Comparison of ENCODE assay signal across 8 mouse cellular contexts in the genomic region with DNA sequence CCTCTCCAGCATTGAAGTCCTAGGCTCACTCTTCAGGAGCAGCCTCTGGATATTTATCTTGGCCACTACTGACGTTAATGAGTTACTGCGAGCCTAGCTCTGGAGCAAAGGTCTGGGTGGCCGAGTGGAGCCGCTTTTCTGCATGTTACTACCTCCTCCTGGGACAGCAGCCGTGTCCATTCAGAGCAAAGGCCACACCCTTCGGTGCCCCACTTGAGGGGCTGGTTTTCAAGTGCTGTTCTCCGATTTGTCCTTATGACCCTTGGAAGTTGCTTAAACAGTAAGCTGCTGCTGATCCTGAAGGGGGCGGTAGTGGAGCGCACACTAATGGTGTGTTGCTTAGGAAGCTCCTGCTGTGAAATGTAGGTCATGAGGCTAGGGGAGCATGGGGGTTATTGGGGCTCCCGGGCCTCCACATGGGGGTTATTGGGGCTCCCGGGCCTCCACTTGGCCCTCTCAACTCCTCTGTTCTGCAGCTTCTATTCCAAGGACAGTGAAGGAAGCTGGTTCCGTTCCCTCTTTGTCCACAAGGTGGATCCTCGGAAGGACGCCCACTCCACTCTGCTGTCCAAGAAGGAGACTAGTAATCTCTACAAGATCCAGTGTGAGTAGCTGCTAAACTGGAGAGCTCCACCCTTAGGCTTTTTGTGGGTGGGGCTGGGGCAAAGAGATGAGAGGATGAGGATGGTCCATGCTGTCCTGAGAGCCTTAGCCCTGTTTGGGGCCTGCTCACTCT. TPM values are rescaled to one million over a fixed set of nuclear protein-coding genes. Genes with fewer than 3 reads are reported as not detected.
DNase-seq lines count a peak whose midpoint lies in the region; ATAC-seq and TF ChIP-seq lines count a peak whose summit lies in the region.
"Had no signal": no experiment of that assay in that cellular context is flagged by ENCODE, and none has a peak within 500 bp of the region (broad histone marks: within the 10 kb centered on the region; RNA-seq: fewer than 3 reads in every experiment).

No protein-coding gene starts in this region.

- H3K27ac ChIP-seq in intestine, embryonic 16.5 days (ENCODE audit: low read length) = peak overlapping the region; percentile 91
- H3K27ac ChIP-seq: embryonic facial prominence, embryonic 12.5 days had no signal

- peaks cover 14% of the 10 kb centered on the region for H3K4me1 ChIP-seq in intestine, embryonic 16.5 days (ENCODE audit: control insufficient read depth, insufficient read depth, low read length)
- H3K4me1 ChIP-seq in lung, adult 2 months (ENCODE audit: control insufficient read depth, insufficient read depth, low read length) = no peaks in the 10 kb centered on the region; the same call in 1 of the 2 replicates
- H3K4me1 ChIP-seq: embryonic facial prominence, embryonic 12.5 days had no signal

- H3K9ac ChIP-seq in intestine, embryonic 16.5 days (ENCODE audit: low read depth, low read length) = peak overlapping the region; percentile 28; the same call in 1 of the 2 replicates
- H3K9ac ChIP-seq: embryonic facial prominence, embryonic 12.5 days had no signal

- 30% methylated on average over 14 of the region's 14 CpGs for WGBS in intestine, embryonic 16.5 days
- WGBS in lung, adult 2 months = 52% methylated on average over 14 of the region's 14 CpGs

- TF ChIP-seq CTCF in lung, adult 2 months (IDR thresholded peaks at IDR 0.05; ENCODE audit: insufficient read depth, low read length) = peak; percentile 32; the same call in 1 of the 2 replicates

- no peaks in the 10 kb centered on the region for H3K27me3 ChIP-seq in intestine, embryonic 16.5 days (replicated peaks; ENCODE audit: control insufficient read depth, insufficient read depth, low read length)
- H3K27me3 ChIP-seq: embryonic facial prominence, embryonic 12.5 days had no signal

- H3K4me2 ChIP-seq in intestine, embryonic 16.5 days (ENCODE audit: low read depth, low read length) = 0 out of 2 replicates have a peak overlapping the region, but pooled peaks have one; percentile 34
- H3K4me2 ChIP-seq: embryonic facial prominence, embryonic 12.5 days had no signal

- TF ChIP-seq POLR2A in lung, adult 2 months (IDR thresholded peaks at IDR 0.05; ENCODE audit: borderline replicate concordance, extremely low read depth, low read depth, low read length) = no peak

- H3K4me3 ChIP-seq in intestine, embryonic 16.5 days (ENCODE audit: low read length) = peak overlapping the region; percentile 25
- H3K4me3 ChIP-seq in lung, adult 2 months (replicated peaks; ENCODE audit: extremely low read depth, low read depth, low read length) = no peak overlapping the region
- H3K4me3 ChIP-seq: embryonic facial prominence, embryonic 12.5 days had no signal

- H3K36me3 ChIP-seq in intestine, embryonic 16.5 days (ENCODE audit: control insufficient read depth, insufficient read depth, low read length) = no peaks in the 10 kb centered on the region

- peak; percentile 71 for DNase-seq in testis, postnatal 10 days (ENCODE audit: low spot score)
- no peak for DNase-seq in testis, postnatal 14 days (ENCODE audit: low spot score)
- peak; percentile 19 for DNase-seq in c-Kit-positive CD71-positive TER-119-positive erythroid progenitor cells, embryonic 14.5 days (ENCODE audit: low spot score)
- peak; percentile 55 for DNase-seq in lung, adult 2 months
- no peak for DNase-seq in Muller cell, postnatal 12 days (ENCODE audit: inconsistent ontology term)
- DNase-seq in layer of hippocampus, adult 9-11 months = no peak

- no peaks in the 10 kb centered on the region for H3K9me3 ChIP-seq in intestine, embryonic 16.5 days (ENCODE audit: control insufficient read depth, low read length)
- H3K9me3 ChIP-seq: embryonic facial prominence, embryonic 12.5 days had no signal

- peak; percentile 97 for ATAC-seq in intestine, embryonic 16.5 days

RNA-seq across cellular contexts. Expression of a gene that starts 9.3 kb away (rescaled TPM):
- 112 and 119 TPM in 2 replicates for polyA plus RNA-seq in intestine, embryonic 16.5 days (2015; fragmentation: Nextera tagmentation; extraction: Ambion mirVana)
- polyA plus RNA-seq in lung, adult 2 months (2012; rRNA removed) = 7.1 and 16.2 TPM in 2 replicates

RNA-seq across cellular contexts. Expression of a gene that starts 12.1 kb away (rescaled TPM):
- polyA plus RNA-seq in intestine, embryonic 16.5 days (2015; fragmentation: Nextera tagmentation; extraction: Ambion mirVana) = 30.3 and 32.7 TPM in 2 replicates
- polyA plus RNA-seq in lung, adult 2 months (2012; rRNA removed) = 12.1 and 16.4 TPM in 2 replicates

RNA-seq across cellular contexts. Expression of a gene that starts 33.7 kb away (rescaled TPM):
- polyA plus RNA-seq in intestine, embryonic 16.5 days (2015; fragmentation: Nextera tagmentation; extraction: Ambion mirVana) = 38.0 and 38.8 TPM in 2 replicates
- polyA plus RNA-seq in lung, adult 2 months (2012; rRNA removed) = 42.5 and 50.9 TPM in 2 replicates

Comparison
In these comparisons a context has a peak if more than half of its experiments do, and no peak if none do; other contexts are left out.
1. DNase-seq: peak in testis, postnatal 10 days (single experiment), c-Kit-positive CD71-positive TER-119-positive erythroid progenitor cells, embryonic 14.5 days (single experiment) and lung, adult 2 months (single experiment); none in testis, postnatal 14 days (single experiment), Muller cell, postnatal 12 days (single experiment) and layer of hippocampus, adult 9-11 months (single experiment).